Mouse (Mus musculus): ENCODE data around the gene Ednra. TPM values are rescaled to one million over a fixed set of nuclear protein-coding genes. Genes with fewer than 3 reads are reported as not detected.

Gene Ednra
- polyA plus RNA-seq, 1 experiment from 2014 or later = 49.0 TPM

- H3K27me3 ChIP-seq (ENCODE audit: control insufficient read depth, insufficient read depth, low read length) = no peaks in the 10 kb centered on the region
- peaks cover 5 to 13% of the 10 kb centered on the region in 2 experiments; a peak in 3 of 4 replicates for H3K4me1 ChIP-seq (ENCODE audit: control insufficient read depth in 2 of 2, insufficient read depth in 2 of 2, low read length in 2 of 2)
- no peak overlapping the region for H3K4me3 ChIP-seq (ENCODE audit: control insufficient read depth in 1 of 2, insufficient read depth in 1 of 2, low read depth in 1 of 2, low read length in 2 of 2)
- no peak for ATAC-seq (ENCODE audit: insufficient number of reproducible peaks, insufficient read depth, low FRiP score, low read depth)
- peak overlapping the region; percentile 54 to 61 for H3K27ac ChIP-seq (replicated peaks in 1 of 2; ENCODE audit: control insufficient read depth in 1 of 2, insufficient read depth in 1 of 2, low read depth in 2 of 2, low read length in 2 of 2)
- peak overlapping the region; percentile 46 for H3K9ac ChIP-seq (ENCODE audit: low read length)
- WGBS = 24% methylated on average over 15 of the region's 15 CpGs
- H3K4me2 ChIP-seq (ENCODE audit: low read length) = peak overlapping the region; percentile 56
- no peaks in the 10 kb centered on the region for H3K9me3 ChIP-seq (ENCODE audit: control insufficient read depth, low read length)
- peaks cover 11% of the 10 kb centered on the region for H3K36me3 ChIP-seq (ENCODE audit: control insufficient read depth, insufficient read depth, low read length)
These were observed 42.0 kb downstream of the Ednra start for GRCm38 (mm10) chr8:77682008-77682934.

GRCm38 (mm10) chr8:77672036-77672435 is 52.2 kb downstream of the Ednra start:
- 27% methylated on average over 4 of the region's 4 CpGs for WGBS
- Histone ChIP-seq H3K9ac (ENCODE audit: low read length) (no peak overlapping the region), H3K4me3 (ENCODE audit: control insufficient read depth in 1 of 2, insufficient read depth in 1 of 2, low read depth in 1 of 2, low read length in 2 of 2) (no peak overlapping the region), H3K9me3 (ENCODE audit: control insufficient read depth, low read length) (no peaks in the 10 kb centered on the region), H3K27ac (replicated peaks in 1 of 2; ENCODE audit: control insufficient read depth in 1 of 2, insufficient read depth in 1 of 2, low read depth in 2 of 2, low read length in 2 of 2) (peak overlapping the region in 1 of 2 experiments; percentile 74; a peak in 1 of 4 replicates), H3K27me3 (ENCODE audit: control insufficient read depth, insufficient read depth, low read length) (no peaks in the 10 kb centered on the region), H3K4me2 (ENCODE audit: low read length) (no peak overlapping the region), H3K36me3 (ENCODE audit: control insufficient read depth, insufficient read depth, low read length) (peaks cover 65% of the 10 kb centered on the region), H3K4me1 (ENCODE audit: control insufficient read depth in 2 of 2, insufficient read depth in 2 of 2, low read length in 2 of 2) (peaks cover 8 to 25% of the 10 kb centered on the region in 2 experiments)
- no peak for ATAC-seq (ENCODE audit: insufficient number of reproducible peaks, insufficient read depth, low FRiP score, low read depth)

- Histone ChIP-seq H3K9ac (ENCODE audit: low read length) (peak overlapping the region; percentile 21; the same call in 1 of the 2 replicates), H3K36me3 (ENCODE audit: control insufficient read depth, insufficient read depth, low read length) (peaks cover 77% of the 10 kb centered on the region)
- no peak for ATAC-seq (ENCODE audit: insufficient number of reproducible peaks, insufficient read depth, low FRiP score, low read depth)
These were observed 53.5 kb downstream of the Ednra start for GRCm38 (mm10) chr8:77670612-77671363.

GRCm38 (mm10) chr8:77667916-77668315 is 56.3 kb downstream of the Ednra start:
- Histone ChIP-seq H3K4me2 (ENCODE audit: low read length) (no peak overlapping the region), H3K27ac (replicated peaks in 1 of 2; ENCODE audit: control insufficient read depth in 1 of 2, insufficient read depth in 1 of 2, low read depth in 2 of 2, low read length in 2 of 2) (no peak overlapping the region), H3K4me3 (ENCODE audit: control insufficient read depth in 1 of 2, insufficient read depth in 1 of 2, low read depth in 1 of 2, low read length in 2 of 2) (no peak overlapping the region), H3K4me1 (ENCODE audit: control insufficient read depth in 2 of 2, insufficient read depth in 2 of 2, low read length in 2 of 2) (peaks cover 8 to 25% of the 10 kb centered on the region in 2 experiments), H3K36me3 (ENCODE audit: control insufficient read depth, insufficient read depth, low read length) (peaks cover 91% of the 10 kb centered on the region), H3K9ac (ENCODE audit: low read length) (no peak overlapping the region), H3K9me3 (ENCODE audit: control insufficient read depth, low read length) (no peaks in the 10 kb centered on the region), H3K27me3 (ENCODE audit: control insufficient read depth, insufficient read depth, low read length) (no peaks in the 10 kb centered on the region)
- no peak for ATAC-seq (ENCODE audit: insufficient number of reproducible peaks, insufficient read depth, low FRiP score, low read depth)
- whole genome bisulfite sequencing = 69% methylated on average over 5 of the region's 5 CpGs

More at GRCm38 (mm10) chr8:77670612-77671363, 53.5 kb downstream of the Ednra start:
- Histone ChIP-seq H3K4me3 (ENCODE audit: control insufficient read depth in 1 of 2, insufficient read depth in 1 of 2, low read depth in 1 of 2, low read length in 2 of 2) (no peak overlapping the region), H3K27me3 (ENCODE audit: control insufficient read depth, insufficient read depth, low read length) (no peaks in the 10 kb centered on the region), H3K27ac (replicated peaks in 1 of 2; ENCODE audit: control insufficient read depth in 1 of 2, insufficient read depth in 1 of 2, low read depth in 2 of 2, low read length in 2 of 2) (peak overlapping the region; percentile 58 to 74), H3K9me3 (ENCODE audit: control insufficient read depth, low read length) (no peaks in the 10 kb centered on the region), H3K4me2 (ENCODE audit: low read length) (peak overlapping the region; percentile 6; the same call in 1 of the 2 replicates), H3K4me1 (ENCODE audit: control insufficient read depth in 2 of 2, insufficient read depth in 2 of 2, low read length in 2 of 2) (peaks cover 8 to 25% of the 10 kb centered on the region in 2 experiments)
- 60% methylated on average over 4 of the region's 4 CpGs for WGBS

GRCm38 (mm10) chr8:77664901-77665300 is 59.4 kb downstream of the Ednra start:
- ATAC-seq (ENCODE audit: insufficient number of reproducible peaks, insufficient read depth, low FRiP score, low read depth) = no peak
- H3K4me1 ChIP-seq (ENCODE audit: control insufficient read depth in 2 of 2, insufficient read depth in 2 of 2, low read length in 2 of 2) = no peaks in the 10 kb centered on the region

DNA sequence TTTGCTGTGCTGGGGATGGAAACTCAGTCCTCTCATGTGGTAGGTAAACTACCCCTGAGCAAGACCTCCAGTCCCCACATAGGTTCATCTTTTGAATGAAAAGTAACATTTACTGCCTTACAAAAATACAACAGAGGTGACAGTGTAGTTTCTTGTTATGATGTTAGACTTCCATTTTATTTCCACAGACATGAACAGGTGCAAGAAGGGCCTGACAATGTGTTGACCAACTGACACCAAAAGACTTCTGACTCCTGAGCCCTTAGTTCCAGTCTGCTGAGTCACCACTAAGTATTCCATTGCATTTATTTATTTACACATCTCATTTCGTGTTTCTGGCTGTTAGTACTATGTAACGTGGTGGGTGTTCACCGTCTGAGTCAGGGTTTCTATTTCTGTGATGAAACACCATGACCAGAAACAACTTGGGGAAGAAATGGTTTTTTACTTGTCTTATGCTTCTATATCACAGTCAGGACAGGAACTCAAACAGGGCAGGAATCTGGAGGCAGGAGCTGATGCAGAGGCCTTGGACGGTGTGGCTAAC is 64.7 kb downstream of the Ednra start:
- Histone ChIP-seq H3K27me3 (ENCODE audit: control insufficient read depth, insufficient read depth, low read length) (no peaks in the 10 kb centered on the region), H3K9me3 (ENCODE audit: control insufficient read depth, low read length) (no peaks in the 10 kb centered on the region), H3K4me1 (ENCODE audit: control insufficient read depth in 2 of 2, insufficient read depth in 2 of 2, low read length in 2 of 2) (no peaks in the 10 kb centered on the region), H3K9ac (ENCODE audit: low read length) (no peak overlapping the region), H3K36me3 (ENCODE audit: control insufficient read depth, insufficient read depth, low read length) (peaks cover 25% of the 10 kb centered on the region), H3K27ac (replicated peaks in 1 of 2; ENCODE audit: control insufficient read depth in 1 of 2, insufficient read depth in 1 of 2, low read depth in 2 of 2, low read length in 2 of 2) (no peak overlapping the region), H3K4me2 (ENCODE audit: low read length) (no peak overlapping the region), H3K4me3 (ENCODE audit: control insufficient read depth in 1 of 2, insufficient read depth in 1 of 2, low read depth in 1 of 2, low read length in 2 of 2) (no peak overlapping the region)
- ATAC-seq (ENCODE audit: insufficient number of reproducible peaks, insufficient read depth, low FRiP score, low read depth) = no peak
- WGBS = 73% methylated on average over 4 of the region's 4 CpGs

More at GRCm38 (mm10) chr8:77664901-77665300, 59.4 kb downstream of the Ednra start:
- Histone ChIP-seq H3K9ac (ENCODE audit: low read length) (no peak overlapping the region), H3K4me2 (ENCODE audit: low read length) (no peak overlapping the region), H3K27ac (replicated peaks in 1 of 2; ENCODE audit: control insufficient read depth in 1 of 2, insufficient read depth in 1 of 2, low read depth in 2 of 2, low read length in 2 of 2) (no peak overlapping the region), H3K36me3 (ENCODE audit: control insufficient read depth, insufficient read depth, low read length) (peaks cover 78% of the 10 kb centered on the region), H3K9me3 (ENCODE audit: control insufficient read depth, low read length) (no peaks in the 10 kb centered on the region), H3K27me3 (ENCODE audit: control insufficient read depth, insufficient read depth, low read length) (no peaks in the 10 kb centered on the region), H3K4me3 (ENCODE audit: control insufficient read depth in 1 of 2, insufficient read depth in 1 of 2, low read depth in 1 of 2, low read length in 2 of 2) (no peak overlapping the region)
- WGBS = 86% methylated on average over 13 of the region's 13 CpGs

DNA sequence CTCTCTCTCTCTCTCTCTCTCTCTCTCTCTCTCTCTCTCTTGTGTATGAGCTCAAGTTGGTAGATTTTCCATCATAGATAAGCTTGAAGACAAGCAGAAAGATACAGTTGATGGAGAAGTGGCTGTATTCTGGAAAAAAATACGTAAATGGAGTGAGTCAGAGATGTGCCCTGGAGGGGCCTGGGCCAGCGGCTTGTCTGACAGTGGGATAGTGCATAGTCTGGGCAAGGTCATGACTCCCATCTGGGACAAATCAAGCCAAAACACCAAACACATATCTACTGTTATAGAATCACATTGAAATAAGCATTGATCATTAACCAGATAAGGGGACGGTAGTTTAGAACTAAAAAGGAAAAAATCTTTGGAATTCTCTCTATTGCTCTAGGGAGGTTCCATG is 65.9 kb downstream of the Ednra start:
- H3K4me1 ChIP-seq (ENCODE audit: control insufficient read depth in 2 of 2, insufficient read depth in 2 of 2, low read length in 2 of 2) = no peaks in the 10 kb centered on the region

More for the DNA sequence above, 65.9 kb downstream of the Ednra start:
- Histone ChIP-seq H3K27ac (replicated peaks in 1 of 2; ENCODE audit: control insufficient read depth in 1 of 2, insufficient read depth in 1 of 2, low read depth in 2 of 2, low read length in 2 of 2) (no peak overlapping the region), H3K27me3 (ENCODE audit: control insufficient read depth, insufficient read depth, low read length) (no peaks in the 10 kb centered on the region), H3K36me3 (ENCODE audit: control insufficient read depth, insufficient read depth, low read length) (peaks cover 12% of the 10 kb centered on the region; the same call in 1 of the 2 replicates), H3K9ac (ENCODE audit: low read length) (no peak overlapping the region), H3K4me2 (ENCODE audit: low read length) (no peak overlapping the region), H3K9me3 (ENCODE audit: control insufficient read depth, low read length) (no peaks in the 10 kb centered on the region), H3K4me3 (ENCODE audit: control insufficient read depth in 1 of 2, insufficient read depth in 1 of 2, low read depth in 1 of 2, low read length in 2 of 2) (no peak overlapping the region)
- ATAC-seq (ENCODE audit: insufficient number of reproducible peaks, insufficient read depth, low FRiP score, low read depth) = no peak
- WGBS = 78% methylated on average over 3 of the region's 3 CpGs

Data from heart, embryonic 14.5 days (tissue).